Mouse (Mus musculus) midbrain, embryonic 13.5 days (tissue): ENCODE results near the gene Sh3rf1. TPM values are rescaled to one million over a fixed set of nuclear protein-coding genes. Genes with fewer than 3 reads are reported as not detected.

Experiments
- ATAC-seq: fragments of 200-750 bp; cut with Nextera tagmentation; 2 replicates; pipeline ENCODE4 v1.8.0; 2017; ENCODE audit warnings: mild to moderate bottlenecking, moderate TSS enrichment, moderate library complexity
- H3K27ac ChIP-seq: fragments of 300-500 bp; sonication (generic); 2 replicates; pipeline ENCODE4 v1.5.1; 2015; ENCODE audit warnings: inconsistent platforms, mild to moderate bottlenecking, moderate library complexity
- H3K27me3 ChIP-seq: fragments of 300-500 bp; sonication (generic); 2 replicates; pipeline ENCODE4 v1.6.1; 2015; ENCODE audit warnings: mild to moderate bottlenecking, inconsistent platforms
- H3K36me3 ChIP-seq: fragments of 300-500 bp; sonication (generic); 2 replicates; pipeline ENCODE4 v1.6.1; 2015; ENCODE audit warnings: mild to moderate bottlenecking, inconsistent platforms
- H3K4me1 ChIP-seq: fragments of 300-500 bp; sonication (generic); replicated peaks from 2 replicates; pipeline ENCODE4 v1.6.1; 2015; ENCODE audit warnings: inconsistent platforms
- H3K4me2 ChIP-seq: fragments of 300-500 bp; sonication (generic); replicated peaks from 2 replicates; pipeline ENCODE4 v1.6.1; 2015; ENCODE audit warnings: moderate library complexity, mild to moderate bottlenecking, inconsistent platforms
- H3K4me3 ChIP-seq: fragments of 300-500 bp; sonication (generic); replicated peaks from 2 replicates; pipeline ENCODE4 v1.5.1; 2015; ENCODE audit warnings: mild to moderate bottlenecking, inconsistent platforms
- H3K9ac ChIP-seq: fragments of 300-500 bp; sonication (generic); replicated peaks from 2 replicates; pipeline ENCODE4 v1.6.1; 2015; ENCODE audit warnings: mild to moderate bottlenecking, inconsistent platforms
- H3K9me3 ChIP-seq: fragments of 300-500 bp; sonication (generic); 2 replicates; pipeline ENCODE4 v1.6.1; 2016; ENCODE audit warnings: mild to moderate bottlenecking, inconsistent platforms
- WGBS: fragments of 180-500 bp; shearing (Covaris S2); methylation state at CpG from one replicate; pipeline ENCODE4 v1.1.7; 2015; 5-methylcytosine and 5-hydroxymethylcytosine counted together
- polyA plus RNA-seq: library from polyadenylated mRNA; unstranded; fragments of >200 nt; fragmentation: Nextera tagmentation; extraction: Ambion mirVana; gene quantifications from 2 replicates; pipeline ENCODE4 v1.2.1, GENCODE M21; 2015

Gene Sh3rf1
- polyA plus RNA-seq, 1 experiment from 2014 or later: 29.8 TPM

- Histone ChIP-seq H3K4me1 (peaks cover 17% of the 10 kb centered on the region), H3K4me2 (no peak overlapping the region), H3K27me3 (no peaks in the 10 kb centered on the region), H3K9me3 (no peaks in the 10 kb centered on the region), H3K4me3 (no peak overlapping the region), H3K27ac (no peak overlapping the region), H3K9ac (no peak overlapping the region), H3K36me3 (peaks cover 33% of the 10 kb centered on the region)
- ATAC-seq: no peak
- 91% methylated on average over 9 of the region's 9 CpGs for whole genome bisulfite sequencing
Observed at GRCm38 (mm10) chr8:61373303-61373702, 149.6 kb downstream of the Sh3rf1 start.

- H3K4me3 ChIP-seq: no peak overlapping the region
- H3K9me3 ChIP-seq: no peaks in the 10 kb centered on the region
- peaks cover 26% of the 10 kb centered on the region for H3K4me1 ChIP-seq
- peaks cover 33% of the 10 kb centered on the region for H3K36me3 ChIP-seq
- no peak overlapping the region for H3K4me2 ChIP-seq
- H3K27me3 ChIP-seq: no peaks in the 10 kb centered on the region
- peak; percentile 51; the same call in 1 of the 2 replicates for ATAC-seq
- H3K9ac ChIP-seq: no peak overlapping the region
- H3K27ac ChIP-seq: 0 out of 2 replicates have a peak overlapping the region, but pooled peaks have one; percentile 6
- WGBS: 90% methylated on average over 16 of the region's 16 CpGs
Observed at GRCm38 (mm10) chr8:61374059-61374755, 150.5 kb downstream of the Sh3rf1 start.

GRCm38 (mm10) chr8:61375205-61375604, 151.5 kb downstream of the Sh3rf1 start:
- Histone ChIP-seq H3K27me3 (no peaks in the 10 kb centered on the region), H3K4me3 (no peak overlapping the region), H3K27ac (no peak overlapping the region), H3K36me3 (peaks cover 33% of the 10 kb centered on the region), H3K4me1 (peaks cover 31% of the 10 kb centered on the region), H3K9me3 (no peaks in the 10 kb centered on the region), H3K9ac (no peak overlapping the region), H3K4me2 (no peak overlapping the region)
- WGBS: 97% methylated on average over 7 of the region's 7 CpGs
- no peak for ATAC-seq

- 49% methylated on average over 11 of the region's 11 CpGs for WGBS
- Histone ChIP-seq H3K4me1 (peaks cover 39% of the 10 kb centered on the region), H3K27ac (peak overlapping the region; percentile 70), H3K4me3 (no peak overlapping the region), H3K4me2 (no peak overlapping the region), H3K27me3 (no peaks in the 10 kb centered on the region), H3K9me3 (no peaks in the 10 kb centered on the region), H3K36me3 (peaks cover 15% of the 10 kb centered on the region), H3K9ac (0 out of 2 replicates have a peak overlapping the region, but pooled peaks have one; percentile 12)
- peak; percentile 77 for ATAC-seq
Observed at GRCm38 (mm10) chr8:61378847-61379698, 155.4 kb downstream of the Sh3rf1 start.

- Histone ChIP-seq H3K9ac (no peak overlapping the region), H3K27me3 (no peaks in the 10 kb centered on the region), H3K4me3 (no peak overlapping the region), H3K4me2 (no peak overlapping the region), H3K27ac (no peak overlapping the region), H3K9me3 (no peaks in the 10 kb centered on the region), H3K4me1 (peaks cover 48% of the 10 kb centered on the region), H3K36me3 (peaks cover 21% of the 10 kb centered on the region)
- WGBS: 75% methylated on average over 9 of the region's 9 CpGs
- no peak for ATAC-seq
Observed at GRCm38 (mm10) chr8:61384536-61384935, 160.9 kb downstream of the Sh3rf1 start.

GRCm38 (mm10) chr8:61385502-61386191, 162.0 kb downstream of the Sh3rf1 start:
- peak overlapping the region; percentile 90 for H3K27ac ChIP-seq
- no peak overlapping the region for H3K4me3 ChIP-seq
- H3K27me3 ChIP-seq: no peaks in the 10 kb centered on the region
- ATAC-seq: no peak
- H3K36me3 ChIP-seq: peaks cover 22% of the 10 kb centered on the region
- 82% methylated on average over 11 of the region's 11 CpGs for WGBS
- H3K9me3 ChIP-seq: no peaks in the 10 kb centered on the region
- H3K4me2 ChIP-seq: no peak overlapping the region
- H3K9ac ChIP-seq: no peak overlapping the region
- peaks cover 51% of the 10 kb centered on the region for H3K4me1 ChIP-seq

GRCm38 (mm10) chr8:61386645-61387044, 163.0 kb downstream of the Sh3rf1 start:
- Histone ChIP-seq H3K27me3 (no peaks in the 10 kb centered on the region), H3K4me3 (no peak overlapping the region), H3K9me3 (no peaks in the 10 kb centered on the region), H3K9ac (no peak overlapping the region), H3K4me2 (peak overlapping the region; percentile 28; the same call in 1 of the 2 replicates), H3K36me3 (peaks cover 18% of the 10 kb centered on the region), H3K4me1 (peaks cover 57% of the 10 kb centered on the region), H3K27ac (peak overlapping the region; percentile 90)
- WGBS: 5% methylated on average over 7 of the region's 7 CpGs
- ATAC-seq: peak; percentile 91

- Histone ChIP-seq H3K4me2 (peak overlapping the region; percentile 28), H3K9me3 (no peaks in the 10 kb centered on the region), H3K27ac (peak overlapping the region; percentile 90), H3K27me3 (no peaks in the 10 kb centered on the region), H3K4me1 (peaks cover 57% of the 10 kb centered on the region), H3K4me3 (no peak overlapping the region), H3K36me3 (peaks cover 18% of the 10 kb centered on the region), H3K9ac (peak overlapping the region; percentile 15; the same call in 1 of the 2 replicates)
- peak; percentile 63 for ATAC-seq
- 14% methylated on average over 6 of the region's 6 CpGs for WGBS
Observed at GRCm38 (mm10) chr8:61387501-61387963, 163.9 kb downstream of the Sh3rf1 start.

GRCm38 (mm10) chr8:61388341-61388740, 164.7 kb downstream of the Sh3rf1 start:
- Histone ChIP-seq H3K9ac (no peak overlapping the region), H3K4me1 (peaks cover 51% of the 10 kb centered on the region), H3K27me3 (no peaks in the 10 kb centered on the region), H3K4me3 (no peak overlapping the region), H3K36me3 (peaks cover 18% of the 10 kb centered on the region), H3K9me3 (no peaks in the 10 kb centered on the region), H3K4me2 (no peak overlapping the region), H3K27ac (peak overlapping the region; percentile 90)
- no peak for ATAC-seq
- 55% methylated on average over 9 of the region's 9 CpGs for WGBS

- WGBS: 45% methylated on average over 18 of the region's 18 CpGs
- Histone ChIP-seq H3K4me1 (peaks cover 48% of the 10 kb centered on the region), H3K36me3 (peaks cover 18% of the 10 kb centered on the region; the same call in 1 of the 2 replicates), H3K4me2 (no peak overlapping the region), H3K9me3 (no peaks in the 10 kb centered on the region), H3K9ac (no peak overlapping the region), H3K27ac (0 out of 2 replicates have a peak overlapping the region, but pooled peaks have one; percentile 3), H3K27me3 (no peaks in the 10 kb centered on the region), H3K4me3 (no peak overlapping the region)
- ATAC-seq: no peak
Observed at GRCm38 (mm10) chr8:61390307-61391057, 166.8 kb downstream of the Sh3rf1 start.

GRCm38 (mm10) chr8:61391058-61391434, 167.4 kb downstream of the Sh3rf1 start:
- peaks cover 18% of the 10 kb centered on the region; the same call in 1 of the 2 replicates for H3K36me3 ChIP-seq
- H3K9me3 ChIP-seq: no peaks in the 10 kb centered on the region
- no peak overlapping the region for H3K4me2 ChIP-seq
- 73% methylated on average over 13 of the region's 13 CpGs for WGBS
- no peak overlapping the region for H3K9ac ChIP-seq
- H3K27me3 ChIP-seq: no peaks in the 10 kb centered on the region
- ATAC-seq: no peak
- H3K4me1 ChIP-seq: peaks cover 42% of the 10 kb centered on the region
- no peak overlapping the region for H3K4me3 ChIP-seq
- no peak overlapping the region for H3K27ac ChIP-seq
